Mouse (Mus musculus): Measurements from ENCODE around the gene Itga6. TPM values are rescaled to one million over a fixed set of nuclear protein-coding genes. Genes with fewer than 3 reads are reported as not detected.

Gene Itga6
- polyA plus RNA-seq, 1 experiment, result 21.9 TPM

DNA sequence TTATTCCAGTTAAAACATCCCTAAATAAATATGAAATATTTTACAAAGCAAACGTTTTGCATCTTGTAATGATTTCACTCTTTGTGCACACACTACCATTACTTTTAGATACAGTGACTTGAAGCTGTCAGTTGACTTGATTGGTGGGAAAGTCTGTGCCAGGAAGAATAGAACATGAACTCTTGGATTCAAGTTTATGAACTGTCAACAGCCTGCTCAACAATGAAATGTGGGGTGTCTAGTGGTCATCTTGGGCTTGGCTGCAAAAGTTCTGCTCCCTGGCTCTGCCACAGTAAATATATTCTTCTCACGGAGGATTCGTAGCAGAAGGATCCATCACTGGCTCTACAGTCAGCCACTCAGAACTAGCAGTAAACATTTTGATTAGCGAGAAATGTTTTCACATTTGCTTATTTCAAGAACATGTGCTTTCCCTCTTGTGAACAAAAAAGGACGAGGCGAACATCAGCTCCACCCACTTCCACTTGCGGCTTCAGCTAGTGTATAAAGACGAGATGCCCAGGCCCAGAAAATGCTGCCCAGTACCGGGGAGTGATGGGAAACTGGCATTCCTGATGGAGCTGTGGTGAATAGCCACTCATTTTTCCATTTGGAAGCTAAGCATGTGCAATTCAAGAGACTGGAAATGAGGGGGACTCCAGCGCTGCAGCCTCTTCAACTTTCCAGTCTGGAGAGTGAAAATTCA is 29.0 kb downstream of the Itga6 start:
- H3K4me3 ChIP-seq (ENCODE audit: insufficient read depth, low read length), result no peak overlapping the region
- TF ChIP-seq CTCF (IDR thresholded peaks at IDR 0.05; ENCODE audit: borderline replicate concordance, insufficient read depth, low read length) (no peak), POLR2A (IDR thresholded peaks at IDR 0.05; ENCODE audit: low read depth, low read length) (no peak)
- no peak overlapping the region for H3K27ac ChIP-seq (ENCODE audit: insufficient read depth, low read length)
- H3K4me1 ChIP-seq (ENCODE audit: control insufficient read depth, insufficient read depth, low read length), result no peaks in the 10 kb centered on the region; the same call in 1 of the 2 replicates

DNA sequence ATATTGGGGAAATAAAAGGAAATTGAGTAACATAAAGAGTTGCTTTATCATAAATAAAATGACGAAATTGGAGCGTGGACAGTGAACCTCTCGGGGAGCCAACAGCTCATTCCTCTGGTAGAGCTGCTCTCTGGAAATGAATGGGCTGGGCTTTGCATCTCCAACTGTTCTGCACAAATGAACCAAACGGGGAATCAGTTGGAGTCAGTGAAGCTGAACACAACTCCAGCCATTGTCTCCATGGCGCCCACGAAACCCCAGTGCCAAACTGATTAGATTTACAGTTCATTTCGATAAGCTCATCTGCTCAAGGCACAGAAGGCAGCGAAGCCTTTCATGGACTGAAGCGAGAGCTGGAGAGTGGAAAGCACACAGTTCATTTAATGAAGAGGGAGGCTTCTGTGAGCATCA is 29.8 kb downstream of the Itga6 start:
- no peak overlapping the region for H3K27ac ChIP-seq (ENCODE audit: insufficient read depth, low read length)
- TF ChIP-seq CTCF (IDR thresholded peaks at IDR 0.05; ENCODE audit: borderline replicate concordance, insufficient read depth, low read length) (no peak), POLR2A (IDR thresholded peaks at IDR 0.05; ENCODE audit: low read depth, low read length) (no peak)
- H3K4me1 ChIP-seq (ENCODE audit: control insufficient read depth, insufficient read depth, low read length), result no peaks in the 10 kb centered on the region; the same call in 1 of the 2 replicates

GRCm38 (mm10) chr2:71779266-71779888 is 34.0 kb downstream of the Itga6 start:
- Histone ChIP-seq H3K4me3 (ENCODE audit: insufficient read depth, low read length) (no peak overlapping the region), H3K4me1 (ENCODE audit: control insufficient read depth, insufficient read depth, low read length) (peaks cover 4% of the 10 kb centered on the region; the same call in 1 of the 2 replicates), H3K27ac (ENCODE audit: insufficient read depth, low read length) (no peak overlapping the region)
- TF ChIP-seq POLR2A (IDR thresholded peaks at IDR 0.05; ENCODE audit: low read depth, low read length), result no peak
- no peak for TF ChIP-seq CTCF (IDR thresholded peaks at IDR 0.05; ENCODE audit: borderline replicate concordance, insufficient read depth, low read length)

More for the DNA sequence above, 29.8 kb downstream of the Itga6 start:
- H3K4me3 ChIP-seq (ENCODE audit: insufficient read depth, low read length), result no peak overlapping the region

GRCm38 (mm10) chr2:71780016-71780415 is 34.6 kb downstream of the Itga6 start:
- Histone ChIP-seq H3K4me3 (ENCODE audit: insufficient read depth, low read length) (no peak overlapping the region), H3K27ac (ENCODE audit: insufficient read depth, low read length) (no peak overlapping the region), H3K4me1 (ENCODE audit: control insufficient read depth, insufficient read depth, low read length) (peaks cover 4% of the 10 kb centered on the region; the same call in 1 of the 2 replicates)
- TF ChIP-seq CTCF (IDR thresholded peaks at IDR 0.05; ENCODE audit: borderline replicate concordance, insufficient read depth, low read length), result no peak
- no peak for TF ChIP-seq POLR2A (IDR thresholded peaks at IDR 0.05; ENCODE audit: low read depth, low read length)

DNA sequence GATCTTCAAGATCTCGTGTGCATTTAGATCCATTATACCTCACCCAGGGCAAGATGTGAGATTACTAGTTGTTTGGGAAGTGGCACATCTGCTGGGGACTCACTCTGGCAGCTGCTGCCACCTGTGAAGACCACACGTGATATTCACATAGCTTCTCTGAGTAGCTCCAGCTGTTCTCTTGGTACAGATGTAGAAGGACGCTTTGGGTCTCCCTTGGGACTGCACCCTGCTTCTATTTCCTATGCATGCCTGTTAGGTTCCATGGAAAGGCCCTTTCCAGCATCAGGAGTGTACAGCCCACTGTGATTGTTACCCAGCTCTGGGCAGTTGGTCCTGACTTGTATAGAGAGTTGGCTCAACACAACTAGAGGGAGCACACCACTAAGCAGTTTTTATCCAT is 39.8 kb downstream of the Itga6 start:
- no peak overlapping the region for H3K4me3 ChIP-seq (ENCODE audit: insufficient read depth, low read length)

GRCm38 (mm10) chr2:71786060-71786459 is 40.6 kb downstream of the Itga6 start:
- 0 out of 2 replicates have a peak, but pooled peaks cover 4% of the 10 kb centered on the region for H3K4me1 ChIP-seq (ENCODE audit: control insufficient read depth, insufficient read depth, low read length)
- no peak overlapping the region for H3K27ac ChIP-seq (ENCODE audit: insufficient read depth, low read length)
- H3K4me3 ChIP-seq (ENCODE audit: insufficient read depth, low read length), result no peak overlapping the region
- TF ChIP-seq CTCF (IDR thresholded peaks at IDR 0.05; ENCODE audit: borderline replicate concordance, insufficient read depth, low read length) (no peak), POLR2A (IDR thresholded peaks at IDR 0.05; ENCODE audit: low read depth, low read length) (no peak)

More for the DNA sequence above, 39.8 kb downstream of the Itga6 start:
- H3K4me1 ChIP-seq (ENCODE audit: control insufficient read depth, insufficient read depth, low read length), result 0 out of 2 replicates have a peak, but pooled peaks cover 4% of the 10 kb centered on the region
- H3K27ac ChIP-seq (ENCODE audit: insufficient read depth, low read length), result no peak overlapping the region
- no peak for TF ChIP-seq POLR2A (IDR thresholded peaks at IDR 0.05; ENCODE audit: low read depth, low read length)
- TF ChIP-seq CTCF (IDR thresholded peaks at IDR 0.05; ENCODE audit: borderline replicate concordance, insufficient read depth, low read length), result no peak

DNA sequence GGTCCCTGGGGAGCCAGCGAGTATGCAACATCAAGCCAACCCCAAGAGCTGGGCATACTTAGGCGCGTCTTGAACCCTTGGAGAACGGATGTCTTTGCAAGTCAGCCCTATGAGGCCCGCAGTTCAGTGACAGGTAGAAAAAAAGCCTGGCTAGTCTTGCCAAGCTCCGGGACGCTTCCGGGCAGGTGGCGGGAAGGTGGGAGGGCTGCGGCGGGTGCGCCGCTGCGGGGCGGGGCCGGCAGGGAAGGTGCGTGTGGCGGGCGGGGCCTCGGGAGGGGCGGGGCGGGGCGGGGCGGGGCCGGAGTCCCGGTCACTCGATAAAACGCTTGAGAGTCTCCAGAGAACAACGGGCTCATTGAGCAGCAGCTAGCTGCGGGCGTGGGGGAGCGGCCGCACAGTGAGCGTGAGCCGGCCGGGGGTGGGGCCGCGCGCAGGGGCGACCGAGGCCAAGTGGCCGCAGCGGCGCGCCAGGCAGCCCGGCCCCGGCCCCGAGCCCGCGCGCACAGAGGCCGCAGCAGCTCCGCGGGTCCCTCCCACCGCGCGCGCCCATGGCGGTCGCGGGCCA is 41.3 kb downstream of the Itga6 start:
- TF ChIP-seq CTCF (IDR thresholded peaks at IDR 0.05; ENCODE audit: borderline replicate concordance, insufficient read depth, low read length) (no peak), POLR2A (IDR thresholded peaks at IDR 0.05; ENCODE audit: low read depth, low read length) (peak; percentile 56; the same call in 1 of the 2 replicates)
- Histone ChIP-seq H3K27ac (ENCODE audit: insufficient read depth, low read length) (no peak overlapping the region), H3K4me1 (ENCODE audit: control insufficient read depth, insufficient read depth, low read length) (0 out of 2 replicates have a peak, but pooled peaks cover 4% of the 10 kb centered on the region), H3K4me3 (ENCODE audit: insufficient read depth, low read length) (peak overlapping the region; percentile 47)

- TF ChIP-seq POLR2A (IDR thresholded peaks at IDR 0.05; ENCODE audit: low read depth, low read length) (no peak), CTCF (IDR thresholded peaks at IDR 0.05; ENCODE audit: borderline replicate concordance, insufficient read depth, low read length) (no peak)
- Histone ChIP-seq H3K27ac (ENCODE audit: insufficient read depth, low read length) (no peak overlapping the region), H3K4me3 (ENCODE audit: insufficient read depth, low read length) (peak overlapping the region; percentile 47), H3K4me1 (ENCODE audit: control insufficient read depth, insufficient read depth, low read length) (0 out of 2 replicates have a peak, but pooled peaks cover 4% of the 10 kb centered on the region)
Observed at GRCm38 (mm10) chr2:71787156-71787590, 41.8 kb downstream of the Itga6 start.

- TF ChIP-seq CTCF (IDR thresholded peaks at IDR 0.05; ENCODE audit: borderline replicate concordance, insufficient read depth, low read length), result no peak; the same call in 1 of the 2 replicates
- no peak for TF ChIP-seq POLR2A (IDR thresholded peaks at IDR 0.05; ENCODE audit: low read depth, low read length)
- Histone ChIP-seq H3K4me1 (ENCODE audit: control insufficient read depth, insufficient read depth, low read length) (0 out of 2 replicates have a peak, but pooled peaks cover under 1% of the 10 kb centered on the region), H3K27ac (ENCODE audit: insufficient read depth, low read length) (no peak overlapping the region), H3K4me3 (ENCODE audit: insufficient read depth, low read length) (peak overlapping the region; percentile 47)
Observed at GRCm38 (mm10) chr2:71787591-71788460, 42.4 kb downstream of the Itga6 start.
